Mouse (Mus musculus): ENCODE measurements around the gene Pnliprp1. TPM values are rescaled to one million over a fixed set of nuclear protein-coding genes. Genes with fewer than 3 reads are reported as not detected.

The Pnliprp1 gene
- polyA plus RNA-seq (2012; rRNA removed): 0.31 and 0.35 TPM in 2 replicates

DNA sequence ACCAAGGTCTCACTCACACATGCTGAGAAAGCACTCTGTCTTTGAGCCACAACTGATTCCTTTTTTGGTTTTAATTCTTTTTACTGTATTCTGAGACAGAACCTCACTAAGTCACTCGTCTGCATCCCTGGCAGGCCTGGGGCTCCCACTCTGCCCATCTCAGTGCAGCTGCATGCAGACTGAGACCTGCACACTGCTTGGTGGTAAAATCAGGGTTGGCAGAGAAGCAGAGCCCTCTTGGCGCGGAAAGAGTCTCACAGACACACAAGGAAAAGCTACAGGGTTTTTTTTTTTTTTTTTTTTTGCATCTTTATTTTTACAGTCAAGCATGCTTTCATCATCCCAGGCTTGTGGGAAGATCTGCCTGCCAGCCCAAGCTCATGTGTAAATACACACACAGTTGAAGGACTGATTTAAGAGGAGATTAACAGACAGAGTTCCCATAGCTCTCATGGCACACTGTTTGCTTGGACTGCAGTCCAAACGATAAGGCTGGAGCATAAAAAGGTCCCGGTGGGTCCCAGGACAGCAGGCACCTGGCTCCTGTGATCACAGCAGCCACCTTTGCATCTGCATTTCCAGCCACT is at the start of gene Pnliprp1:
Gene Pnliprp1 (plus strand): TSS at position 443 of the 587 bp plus-strand sequence.

DNA sequence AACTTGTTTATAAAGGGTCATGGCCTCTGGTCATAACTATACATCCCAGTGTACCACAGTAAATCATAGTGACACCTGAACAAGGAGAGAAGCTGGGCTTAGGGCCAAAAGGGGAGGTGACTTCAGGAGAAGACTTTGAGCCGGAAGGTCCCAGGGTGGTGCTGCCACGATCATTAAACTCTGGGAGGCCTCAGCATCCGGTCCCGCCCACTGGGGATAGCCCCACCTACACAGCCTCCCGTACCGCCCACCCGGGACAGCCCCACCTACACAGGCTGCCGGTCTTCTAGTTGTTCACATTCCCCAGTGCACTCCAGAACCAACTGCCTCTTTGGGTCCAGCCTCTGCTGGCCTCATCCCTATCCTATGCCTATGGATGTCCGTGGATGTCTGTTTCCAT is 30.7 kb downstream of the Pnliprp1 start, which contains the start of gene Pnliprp2:
Gene Pnliprp2 (plus strand): TSS at position 297 of the 400 bp plus-strand sequence.

Other genes starting within 250 kb of the Pnliprp1 start
- gene Ccdc172, start 216.9 kb upstream of the Pnliprp1 start, polyA plus RNA-seq (2012; rRNA removed): not detected in 2 replicates
- gene Pnlip, start 76.4 kb upstream of the Pnliprp1 start, polyA plus RNA-seq (2012; rRNA removed): 0.39 and 0.43 TPM in 2 replicates
- gene Pnliprp2, start 30.8 kb downstream of the Pnliprp1 start, polyA plus RNA-seq (2012; rRNA removed): 0.12 and 0.18 TPM in 2 replicates
- 0.13 TPM in 1 of 2 replicates, not detected in the other for gene 1700019N19Rik, start 65.6 kb downstream of the Pnliprp1 start, polyA plus RNA-seq (2012; rRNA removed)
- gene Eno4, start 214.5 kb downstream of the Pnliprp1 start, polyA plus RNA-seq (2012; rRNA removed): 1.4 and 1.6 TPM in 2 replicates
- 84.6 and 90.2 TPM in 2 replicates for gene Hspa12a, start 214.8 kb downstream of the Pnliprp1 start, polyA plus RNA-seq (2012; rRNA removed)

Data from central nervous system, embryonic 18 days (tissue).